Mouse (Mus musculus) subcutaneous adipose tissue, adult 2 months (tissue): ENCODE measurements around the gene Ube2e3. TPM values are rescaled to one million over a fixed set of nuclear protein-coding genes. Genes with fewer than 3 reads are reported as not detected.

Source experiments
- polyA plus RNA-seq: library from polyadenylated mRNA; depleted of rRNA; stranded (reverse); fragments of >200 nt; gene quantifications from 2 replicates; pipeline ENCODE4 v1.2.3, GENCODE M21; 2012; ENCODE audit warnings: low replicate concordance; rRNA removed

Ube2e3 gene
- 19.2 and 23.7 TPM in 2 replicates for polyA plus RNA-seq

DNA sequence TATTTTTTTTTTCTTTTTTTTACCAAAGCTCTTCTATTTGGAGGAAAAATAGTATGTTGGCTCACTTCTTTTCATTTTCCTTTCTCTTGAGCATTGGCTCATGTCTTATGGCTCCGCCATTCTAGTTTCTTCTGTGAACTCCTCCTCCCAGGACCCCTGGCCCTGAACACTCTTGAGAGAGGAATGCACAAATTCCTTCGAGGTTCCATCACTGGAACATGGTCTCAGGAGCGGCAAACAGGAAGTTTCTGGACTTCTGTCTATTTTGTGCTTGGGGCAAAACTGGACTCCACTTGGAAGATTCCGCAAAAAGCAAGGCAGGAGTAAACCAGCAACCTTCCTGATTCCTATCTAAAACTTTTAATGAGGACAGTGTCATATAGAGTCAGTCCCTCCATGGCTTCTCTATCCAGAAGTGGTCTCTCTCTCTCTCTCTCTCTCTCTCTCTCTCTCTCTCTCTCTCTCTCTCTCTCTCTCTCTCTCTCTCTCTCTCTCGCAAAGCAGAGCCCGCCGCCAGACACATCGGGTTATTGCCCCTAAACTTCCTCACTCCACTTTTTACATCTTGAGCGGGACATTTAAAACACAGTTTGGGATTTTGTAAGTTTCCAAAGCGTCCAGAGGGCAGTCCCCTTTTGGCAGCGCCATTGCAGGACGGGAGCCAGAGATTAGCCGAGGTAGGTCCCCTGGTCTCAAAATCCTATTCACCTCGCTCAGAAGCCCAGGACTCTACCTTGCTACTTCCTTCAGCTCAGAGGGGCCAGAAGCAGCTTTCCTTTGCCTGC, at the start of gene Ube2e3:
Gene Ube2e3, plus strand, starts transcription at position 399 of the 785 bp plus-strand sequence.

